Mouse (Mus musculus) liver, embryonic 13.5 days (tissue): ENCODE measurements around the gene Dyrk3. TPM values are rescaled to one million over a fixed set of nuclear protein-coding genes. Genes with fewer than 3 reads are reported as not detected.

Experiments used
- ATAC-seq: fragments of 200-750 bp; cut with Nextera tagmentation; 2 replicates; pipeline ENCODE4 v1.8.0; 2017; ENCODE audit warnings: low read depth, mild to moderate bottlenecking, moderate number of reproducible peaks, moderate library complexity
- DNase-seq: peaks from one replicate; pipeline ENCODE4 v3.0.0; 2022
- H3K27ac ChIP-seq: fragments of 300-500 bp; sonication (generic); 2 replicates; pipeline ENCODE4 v1.5.1; 2015; ENCODE audit warnings: moderate library complexity, mild to moderate bottlenecking, inconsistent platforms
- H3K27me3 ChIP-seq: fragments of 300-500 bp; sonication (generic); 2 replicates; pipeline ENCODE4 v1.6.1; 2015; ENCODE audit warnings: mild to moderate bottlenecking, inconsistent platforms
- H3K36me3 ChIP-seq: fragments of 300-500 bp; sonication (generic); 2 replicates; pipeline ENCODE4 v1.6.1; 2015; ENCODE audit warnings: mild to moderate bottlenecking, inconsistent platforms
- H3K4me1 ChIP-seq: fragments of 300-500 bp; sonication (generic); replicated peaks from 2 replicates; pipeline ENCODE4 v1.6.1; 2015; ENCODE audit warnings: inconsistent platforms
- H3K4me2 ChIP-seq: fragments of 300-500 bp; sonication (generic); 2 replicates; pipeline ENCODE4 v1.6.1; 2015; ENCODE audit warnings: inconsistent platforms, mild to moderate bottlenecking, moderate library complexity
- H3K4me3 ChIP-seq: fragments of 300-500 bp; sonication (generic); replicated peaks from 2 replicates; pipeline ENCODE4 v1.5.1; 2015; ENCODE audit warnings: mild to moderate bottlenecking, inconsistent platforms
- H3K9ac ChIP-seq: fragments of 300-500 bp; sonication (generic); 2 replicates; pipeline ENCODE4 v1.6.1; 2015; ENCODE audit warnings: mild to moderate bottlenecking, inconsistent platforms
- H3K9me3 ChIP-seq: fragments of 300-500 bp; sonication (generic); replicated peaks from 2 replicates; pipeline ENCODE4 v1.6.1; 2016; ENCODE audit warnings: inconsistent platforms
- WGBS: fragments of 180-500 bp; shearing (Covaris S2); methylation state at CpG from one replicate; pipeline ENCODE4 v1.1.7; 2015; ENCODE audit not compliant: insufficient replicate concordance; 5-methylcytosine and 5-hydroxymethylcytosine counted together
- polyA plus RNA-seq: library from polyadenylated mRNA; unstranded; fragments of >200 nt; fragmentation: Nextera tagmentation; extraction: Ambion mirVana; gene quantifications from 2 replicates; pipeline ENCODE4 v1.2.1, GENCODE M21; 2015

The Dyrk3 gene
- polyA plus RNA-seq, 1 experiment from 2014 or later: 16.9 TPM

DNA sequence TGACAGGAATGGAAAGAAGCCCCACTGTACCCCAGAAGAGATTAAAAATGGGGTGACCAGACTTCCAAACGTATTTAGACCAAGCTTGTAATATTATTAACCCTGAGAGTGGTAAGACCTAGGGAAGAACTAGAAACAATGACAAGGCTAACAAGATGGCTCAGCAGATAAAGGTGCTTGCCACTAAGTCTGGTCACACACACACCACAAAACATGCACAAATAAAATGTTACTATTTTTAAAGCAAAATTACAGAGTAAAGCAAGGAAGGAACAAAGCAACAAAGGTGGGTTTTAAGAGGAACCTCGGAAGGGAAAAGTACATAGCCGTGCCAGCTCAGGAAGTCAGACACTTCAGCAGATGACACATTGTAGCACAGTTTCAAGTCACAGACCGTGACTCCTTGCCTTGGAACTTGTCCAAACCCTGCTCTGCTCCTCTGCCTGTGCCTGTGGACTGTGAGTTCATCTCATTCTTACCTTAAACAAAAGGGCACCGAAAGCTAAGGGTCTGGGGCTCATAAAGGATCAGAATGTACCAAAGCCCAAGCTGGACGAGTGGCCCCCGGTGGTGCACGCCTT, 3.1 kb downstream of the Dyrk3 start:
- Histone ChIP-seq H3K27ac (peak overlapping the region; percentile 96), H3K4me1 (peaks cover 53% of the 10 kb centered on the region), H3K36me3 (peaks cover 37% of the 10 kb centered on the region), H3K27me3 (no peaks in the 10 kb centered on the region), H3K9ac (peak overlapping the region; percentile 91), H3K4me2 (peak overlapping the region; percentile 93), H3K4me3 (peak overlapping the region; percentile 87), H3K9me3 (no peaks in the 10 kb centered on the region)
- ATAC-seq (no peak), DNase-seq (no peak)
- 46% methylated on average over 8 of the region's 8 CpGs for WGBS

DNA sequence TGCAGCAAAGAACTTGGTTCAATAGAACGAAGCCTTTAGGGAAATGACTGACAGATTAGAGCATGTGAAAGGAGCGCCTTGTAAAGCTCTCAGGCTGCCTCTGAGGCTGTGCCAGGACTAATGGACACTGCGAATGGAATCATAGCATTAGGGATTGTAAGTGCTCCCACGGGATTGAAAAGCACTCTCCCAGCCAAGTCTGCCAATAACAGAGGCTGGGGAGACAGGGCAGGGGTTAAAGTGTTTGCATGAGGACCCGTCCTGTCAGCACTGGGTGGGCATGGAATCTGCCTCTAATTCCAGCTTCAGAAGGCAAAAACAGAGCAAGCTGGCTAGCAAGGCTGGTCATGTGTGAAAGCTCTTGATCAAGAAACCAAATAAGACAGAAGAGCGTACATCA, 3.9 kb downstream of the Dyrk3 start:
- H3K36me3 ChIP-seq: peaks cover 45% of the 10 kb centered on the region
- H3K27ac ChIP-seq: peak overlapping the region; percentile 96
- peaks cover 5% of the 10 kb centered on the region; the same call in 1 of the 2 replicates for H3K9me3 ChIP-seq
- H3K4me2 ChIP-seq: peak overlapping the region; percentile 93
- peak overlapping the region; percentile 87 for H3K4me3 ChIP-seq
- DNase-seq (no peak), ATAC-seq (no peak)
- peaks cover 50% of the 10 kb centered on the region for H3K4me1 ChIP-seq
- 86% methylated on average over 6 of the region's 6 CpGs for WGBS
- peak overlapping the region; percentile 91; the same call in 1 of the 2 replicates for H3K9ac ChIP-seq
- no peaks in the 10 kb centered on the region for H3K27me3 ChIP-seq

DNA sequence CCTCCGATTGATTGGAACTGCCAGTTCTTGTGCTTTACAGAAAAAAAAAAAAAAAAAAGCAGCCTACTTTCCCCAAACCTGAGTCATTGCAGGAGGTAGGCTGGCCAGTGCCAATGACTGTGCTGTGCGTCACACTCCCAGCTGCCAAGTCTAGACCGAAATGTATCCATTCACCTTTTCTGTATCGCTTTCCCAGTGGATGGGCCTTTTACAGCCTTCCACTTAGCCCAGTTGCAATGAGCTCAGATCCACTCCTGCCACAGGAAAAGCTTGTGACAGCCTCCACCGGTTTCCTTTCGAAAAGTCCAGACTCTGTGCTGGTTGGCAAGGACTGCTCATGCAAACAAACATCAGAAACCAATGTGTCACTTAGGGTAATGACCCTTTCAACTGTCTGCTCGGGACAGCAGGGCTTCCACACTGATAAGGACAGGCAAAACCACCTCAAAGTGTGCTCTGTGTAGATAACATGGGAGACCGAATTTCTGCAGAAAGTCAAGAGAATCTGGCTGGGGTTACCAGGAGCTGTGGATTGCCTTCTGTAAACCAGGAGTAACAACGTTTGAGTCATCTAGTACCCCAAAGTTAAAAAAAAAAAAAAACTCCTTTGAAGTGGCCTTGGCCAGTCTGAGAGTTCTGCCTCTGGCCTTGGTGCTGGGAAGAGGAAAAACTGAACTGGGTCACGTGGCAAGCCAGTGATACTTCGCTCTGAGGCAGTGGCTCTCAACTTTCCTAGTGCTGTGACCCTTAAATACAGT, 12.0 kb downstream of the Dyrk3 start:
- Histone ChIP-seq H3K9me3 (peaks cover 5% of the 10 kb centered on the region; the same call in 1 of the 2 replicates), H3K4me3 (peak overlapping the region; percentile 24), H3K4me2 (peak overlapping the region; percentile 57), H3K4me1 (peaks cover 64% of the 10 kb centered on the region), H3K27ac (peak overlapping the region; percentile 94), H3K9ac (peak overlapping the region; percentile 65), H3K36me3 (peaks cover 45% of the 10 kb centered on the region), H3K27me3 (0 out of 2 replicates have a peak, but pooled peaks cover 5% of the 10 kb centered on the region)
- DNase-seq (peak; percentile 82), ATAC-seq (peak; percentile 96)
- WGBS: 8% methylated on average over 11 of the region's 11 CpGs

DNA sequence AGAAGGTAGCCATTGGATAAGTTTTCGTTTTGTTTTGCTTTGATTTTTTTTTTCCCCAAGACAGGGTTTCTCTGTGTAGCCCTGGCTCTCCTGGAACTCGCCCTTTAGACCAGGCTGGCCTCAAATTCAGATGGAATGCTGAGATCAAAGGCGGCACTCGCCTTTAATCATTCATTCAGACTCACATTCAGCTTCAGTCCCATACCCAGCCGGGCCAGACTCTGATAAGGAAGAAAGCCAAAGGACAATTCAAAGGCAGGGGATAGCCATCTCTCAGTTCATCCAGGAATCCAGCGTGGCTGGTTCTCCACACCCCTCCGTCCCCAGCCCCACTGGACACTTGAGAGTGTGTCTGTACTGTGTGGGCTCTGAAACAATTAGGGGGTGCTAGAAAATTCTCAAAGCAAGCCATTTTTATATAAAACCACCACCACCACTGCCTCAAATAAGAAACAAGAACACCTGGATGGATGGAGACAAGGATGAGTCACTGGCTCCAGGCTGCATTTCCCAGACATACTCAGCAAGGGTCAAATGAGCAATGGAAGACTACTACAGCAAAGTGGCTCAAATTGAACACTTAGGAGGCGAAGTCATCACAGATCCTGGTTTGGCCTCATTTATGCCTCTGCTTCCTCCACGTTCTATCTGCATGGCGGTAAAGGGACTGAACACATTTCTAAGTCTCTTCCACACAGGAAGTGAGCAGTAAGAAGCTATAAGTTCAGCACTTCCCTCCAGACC, 14.4 kb downstream of the Dyrk3 start:
- Histone ChIP-seq H3K27ac (no peak overlapping the region), H3K36me3 (peaks cover 21% of the 10 kb centered on the region), H3K9ac (no peak overlapping the region), H3K27me3 (0 out of 2 replicates have a peak, but pooled peaks cover 5% of the 10 kb centered on the region), H3K9me3 (no peaks in the 10 kb centered on the region), H3K4me2 (no peak overlapping the region), H3K4me3 (no peak overlapping the region), H3K4me1 (peaks cover 65% of the 10 kb centered on the region)
- WGBS: 54% methylated on average over 10 of the region's 10 CpGs
- no peak for ATAC-seq
- no peak for DNase-seq

DNA sequence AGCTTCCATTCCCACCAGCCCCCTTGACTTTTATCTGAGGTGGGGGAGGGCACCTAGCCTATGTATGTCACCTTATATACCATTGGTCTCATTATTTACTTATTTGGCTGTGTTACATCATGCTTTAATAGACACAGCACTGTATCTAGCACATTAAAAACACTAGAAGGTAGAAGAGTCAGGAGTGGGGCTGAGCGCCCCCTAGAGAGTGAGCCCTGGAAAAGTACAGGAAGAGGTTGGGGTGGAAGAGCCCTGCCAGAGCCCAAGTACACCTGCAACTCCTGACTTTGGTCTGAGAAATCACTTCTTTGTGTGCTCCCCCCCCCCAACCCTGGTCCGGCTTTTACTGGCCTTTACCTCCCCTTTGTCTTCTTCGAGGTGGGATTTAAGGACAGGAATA, 16.2 kb downstream of the Dyrk3 start:
- WGBS: 29% methylated on average over 3 of the region's 3 CpGs
- no peaks in the 10 kb centered on the region for H3K9me3 ChIP-seq

DNA sequence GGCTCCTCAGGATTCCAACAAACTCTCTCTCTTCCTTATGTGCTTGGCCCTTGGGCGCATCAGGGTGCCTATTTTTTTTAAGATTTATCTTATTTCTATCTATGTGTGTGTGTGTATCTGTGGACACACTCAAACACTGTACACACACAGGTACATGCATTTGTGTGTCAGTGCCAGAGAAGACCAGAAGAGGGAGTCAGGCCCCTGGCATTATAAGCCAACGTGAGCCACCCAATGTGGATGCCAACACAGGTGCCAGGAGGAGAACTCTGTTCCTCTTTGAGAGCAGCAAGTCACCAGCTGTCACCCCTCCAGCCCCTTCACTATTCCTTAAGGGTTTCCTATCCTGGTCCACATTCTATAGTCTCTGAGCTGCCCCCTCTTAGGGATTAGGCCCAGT, 19.1 kb downstream of the Dyrk3 start:
- Histone ChIP-seq H3K27me3 (peaks cover 5% of the 10 kb centered on the region; the same call in 1 of the 2 replicates), H3K36me3 (no peaks in the 10 kb centered on the region), H3K4me3 (no peak overlapping the region), H3K4me2 (no peak overlapping the region), H3K27ac (no peak overlapping the region), H3K9ac (no peak overlapping the region), H3K9me3 (no peaks in the 10 kb centered on the region), H3K4me1 (peaks cover 30% of the 10 kb centered on the region)
- DNase-seq: peak; percentile 39
- 37% methylated on average over 2 of the region's 2 CpGs for WGBS
- ATAC-seq: peak; percentile 61

More for the DNA sequence above, 16.2 kb downstream of the Dyrk3 start:
- H3K4me2 ChIP-seq: no peak overlapping the region
- DNase-seq (no peak), ATAC-seq (no peak)
- H3K4me3 ChIP-seq: no peak overlapping the region
- H3K4me1 ChIP-seq: peaks cover 55% of the 10 kb centered on the region
- H3K9ac ChIP-seq: no peak overlapping the region
- 0 out of 2 replicates have a peak, but pooled peaks cover 5% of the 10 kb centered on the region for H3K27me3 ChIP-seq
- H3K27ac ChIP-seq: no peak overlapping the region
- peaks cover 4% of the 10 kb centered on the region for H3K36me3 ChIP-seq

DNA sequence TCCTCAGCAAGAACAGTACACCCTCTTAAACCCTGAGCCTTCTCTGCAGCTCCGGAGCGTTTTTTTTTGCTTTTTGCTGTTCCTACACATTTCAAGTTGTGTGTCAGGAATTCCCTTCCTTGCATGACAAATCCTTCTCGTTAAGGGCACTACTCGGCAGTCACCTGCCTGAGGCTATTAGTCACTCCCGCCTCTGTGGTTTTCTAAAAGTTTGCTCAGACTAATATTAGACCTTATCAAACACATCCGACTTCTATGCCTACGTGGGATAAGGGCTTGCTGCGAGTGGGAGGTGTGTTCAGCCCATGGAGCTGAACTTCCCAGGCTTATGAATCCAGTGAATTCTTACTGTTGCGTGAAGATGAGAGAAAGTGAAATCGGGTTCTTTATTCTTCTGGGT, 19.6 kb downstream of the Dyrk3 start:
- Histone ChIP-seq H3K9ac (no peak overlapping the region), H3K4me1 (peaks cover 25% of the 10 kb centered on the region), H3K9me3 (no peaks in the 10 kb centered on the region), H3K27ac (no peak overlapping the region), H3K4me3 (no peak overlapping the region), H3K4me2 (no peak overlapping the region), H3K36me3 (no peaks in the 10 kb centered on the region), H3K27me3 (peaks cover under 1% of the 10 kb centered on the region; the same call in 1 of the 2 replicates)
- 39% methylated on average over 10 of the region's 10 CpGs for WGBS
- DNase-seq (no peak), ATAC-seq (no peak)

DNA sequence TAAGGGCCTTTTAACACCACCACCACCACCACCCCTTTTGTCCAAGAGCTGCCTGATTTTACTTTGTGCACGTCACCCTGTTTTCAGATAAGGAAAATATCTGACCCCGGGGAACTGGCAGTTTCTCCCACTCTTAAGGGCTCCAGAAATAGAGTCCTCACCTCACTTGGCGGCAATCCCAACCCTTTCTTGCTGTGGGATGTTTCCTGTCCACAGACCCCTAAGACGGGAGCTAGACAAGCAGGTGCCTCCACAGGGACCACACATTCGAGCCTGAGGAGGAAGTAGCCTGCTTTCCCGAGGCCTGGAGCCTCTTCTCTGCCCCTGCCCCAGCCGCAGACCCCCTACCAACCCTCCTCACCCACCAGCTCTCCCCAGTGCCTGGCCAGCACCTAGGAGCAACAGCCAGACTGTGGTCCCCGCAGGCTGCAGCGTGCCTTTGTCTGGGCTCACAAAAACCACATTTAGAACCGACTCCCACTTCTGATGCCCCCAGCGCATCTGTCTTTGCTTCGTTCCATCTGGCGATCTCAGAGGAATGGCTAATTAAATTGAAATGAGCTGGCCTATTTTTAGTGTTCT, 21.6 kb downstream of the Dyrk3 start:
- DNase-seq: no peak
- Histone ChIP-seq H3K9me3 (no peaks in the 10 kb centered on the region), H3K27ac (no peak overlapping the region), H3K36me3 (no peaks in the 10 kb centered on the region), H3K9ac (no peak overlapping the region), H3K4me1 (peaks cover 19% of the 10 kb centered on the region), H3K4me2 (no peak overlapping the region), H3K27me3 (no peaks in the 10 kb centered on the region; the same call in 1 of the 2 replicates), H3K4me3 (no peak overlapping the region)
- 44% methylated on average over 13 of the region's 13 CpGs for WGBS
- ATAC-seq: no peak

DNA sequence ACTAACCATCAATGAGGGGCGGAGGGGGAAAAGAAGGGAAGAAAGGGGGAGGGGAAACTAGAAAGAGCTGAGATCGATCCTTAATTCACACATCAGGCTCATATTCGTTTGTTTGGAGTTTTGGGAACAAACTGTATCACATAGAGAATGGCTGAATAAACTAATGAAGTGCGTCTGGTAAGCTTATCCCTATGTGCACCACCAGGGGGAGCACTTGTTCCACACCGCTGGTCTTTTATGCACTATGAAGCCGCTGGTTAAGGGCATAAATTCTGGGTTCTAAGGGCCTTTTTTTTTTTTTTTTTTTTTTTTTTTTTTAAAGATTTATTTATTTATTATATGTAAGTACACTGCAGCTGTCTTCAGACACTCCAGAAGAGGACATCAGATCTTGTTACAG, 22.2 kb downstream of the Dyrk3 start:
- Histone ChIP-seq H3K36me3 (no peaks in the 10 kb centered on the region), H3K27ac (no peak overlapping the region), H3K9me3 (no peaks in the 10 kb centered on the region), H3K9ac (no peak overlapping the region), H3K27me3 (no peaks in the 10 kb centered on the region; the same call in 1 of the 2 replicates), H3K4me1 (peaks cover 19% of the 10 kb centered on the region), H3K4me3 (no peak overlapping the region), H3K4me2 (no peak overlapping the region)
- 11% methylated on average over 6 of the region's 6 CpGs for WGBS
- ATAC-seq (peak; percentile 45; the same call in 1 of the 2 replicates), DNase-seq (peak; percentile 46)

DNA sequence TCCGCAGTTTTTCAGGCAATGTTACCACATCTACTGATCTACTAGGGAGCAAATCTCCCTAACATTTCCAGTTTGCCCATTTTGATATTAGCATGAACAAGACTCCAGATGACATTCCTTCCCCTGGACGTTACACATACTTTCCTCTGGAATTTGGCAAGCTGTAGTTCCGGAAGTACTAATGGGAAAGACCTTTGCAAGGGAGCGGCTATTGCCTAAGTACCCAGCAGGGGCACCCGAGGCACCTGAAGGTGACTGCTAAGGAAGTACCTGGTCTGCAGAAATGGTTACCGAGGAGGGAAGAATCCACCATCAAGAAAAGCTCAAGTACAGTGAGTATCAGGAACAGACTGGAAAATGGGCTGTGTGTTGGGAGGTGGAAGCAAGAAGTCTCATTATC, 25.6 kb downstream of the Dyrk3 start:
- no peak overlapping the region for H3K9ac ChIP-seq
- H3K4me2 ChIP-seq: no peak overlapping the region
- no peak overlapping the region for H3K4me3 ChIP-seq
- H3K27ac ChIP-seq: no peak overlapping the region
- WGBS: 36% methylated on average over 6 of the region's 6 CpGs
- H3K36me3 ChIP-seq: no peaks in the 10 kb centered on the region
- DNase-seq (no peak), ATAC-seq (no peak)
- H3K9me3 ChIP-seq: no peaks in the 10 kb centered on the region
- peaks cover 12% of the 10 kb centered on the region for H3K4me1 ChIP-seq
- no peaks in the 10 kb centered on the region; the same call in 1 of the 2 replicates for H3K27me3 ChIP-seq
